Mouse (Mus musculus) right cerebral cortex, postnatal 14 days (tissue): ENCODE data around the gene Pcyt1a.

Experiments
- DNase-seq: peaks from one replicate; pipeline ENCODE4 v3.0.0; 2022

Pcyt1a gene

DNA sequence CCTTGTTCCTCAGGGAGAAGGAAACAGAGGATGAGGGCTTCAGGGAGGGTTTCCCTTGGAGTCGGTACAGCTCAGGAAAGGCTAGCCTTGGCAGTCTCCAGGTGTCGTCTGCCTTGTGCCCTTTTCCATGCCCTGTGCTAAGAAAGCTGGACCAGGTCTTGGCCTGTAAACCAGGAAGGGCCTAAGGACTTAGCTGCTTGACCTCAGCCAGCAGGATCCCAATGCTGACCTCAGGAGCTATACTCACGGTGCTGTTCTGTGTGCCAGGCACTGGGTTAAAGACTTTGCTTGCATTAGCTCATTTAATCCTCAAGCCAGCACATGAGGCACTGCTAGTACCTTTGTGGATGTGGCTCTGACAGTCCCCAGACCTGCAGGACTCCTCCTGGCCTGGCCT, 80.6 kb downstream of the Pcyt1a start:
- DNase-seq: no peak

DNA sequence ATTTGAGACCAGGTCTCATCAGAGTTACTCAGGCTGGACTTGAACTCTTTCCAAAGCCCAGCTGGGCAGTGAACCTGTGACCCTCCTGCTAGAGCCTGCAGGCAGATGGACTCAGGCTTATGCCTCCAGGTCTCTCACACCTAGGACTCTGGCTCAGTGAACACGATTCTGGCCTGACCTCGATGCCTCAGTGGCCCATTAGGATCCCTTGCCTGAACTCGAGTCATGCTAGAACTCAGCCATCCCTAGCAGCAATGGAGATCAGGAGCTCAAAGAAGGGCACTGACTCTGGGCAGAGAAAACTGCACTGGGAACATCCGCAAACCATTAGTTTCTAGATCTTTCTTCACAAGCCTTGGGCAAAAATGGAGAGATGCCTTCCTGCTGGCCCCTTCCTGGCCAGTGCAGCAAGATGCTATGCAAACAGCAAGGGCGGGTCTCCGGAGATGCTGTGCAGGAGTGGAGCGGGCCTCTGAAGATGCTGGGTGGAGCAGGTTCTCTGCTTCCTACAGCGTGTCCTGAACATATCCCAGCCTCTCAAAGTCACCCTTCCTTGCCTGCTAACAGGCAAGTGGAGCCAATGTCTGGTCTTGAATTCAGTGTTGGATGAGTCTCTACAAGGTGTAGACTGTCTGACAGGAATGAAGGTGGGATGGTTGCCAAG, 81.2 kb downstream of the Pcyt1a start:
- DNase-seq: no peak

DNA sequence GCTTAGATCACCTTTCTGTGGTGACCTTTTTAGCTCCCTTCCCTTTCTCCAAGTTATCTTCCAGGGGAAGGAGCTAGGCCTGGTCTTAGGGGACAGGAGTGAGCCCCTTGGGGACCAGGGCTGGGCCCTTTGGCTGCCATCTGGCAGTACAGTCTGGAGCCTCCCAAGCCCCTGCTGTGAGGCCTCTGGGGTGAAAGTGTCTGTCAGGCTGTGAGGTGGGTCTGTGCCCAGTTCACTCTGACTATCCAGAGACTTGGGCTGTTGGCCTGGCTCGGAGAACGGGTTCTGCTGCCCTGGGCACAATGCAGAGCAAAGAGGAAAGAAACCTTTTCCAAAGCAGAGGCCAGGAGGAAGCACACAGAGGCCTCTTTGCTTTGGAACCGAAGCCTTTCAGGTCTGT, 82.2 kb downstream of the Pcyt1a start:
- DNase-seq: no peak

DNA sequence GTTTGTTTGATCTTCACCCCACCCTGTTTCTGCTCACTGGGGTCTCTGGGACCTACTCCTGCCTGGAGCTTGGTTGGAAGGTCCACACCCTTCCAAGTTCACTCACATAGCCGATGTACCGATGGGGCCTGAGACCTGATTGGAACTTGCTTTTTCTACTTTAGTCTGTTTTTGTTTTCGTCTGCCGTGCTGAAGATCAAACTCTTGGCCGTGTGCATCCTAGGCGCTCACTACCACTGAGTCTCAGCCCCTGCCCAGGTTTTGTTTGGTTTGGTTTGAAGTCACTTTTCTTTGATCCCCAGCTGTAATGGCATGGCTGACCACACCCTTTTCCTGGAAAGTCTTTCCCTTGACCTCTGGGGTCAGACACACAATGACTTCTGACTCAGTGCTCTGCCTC, 82.7 kb downstream of the Pcyt1a start:
- DNase-seq: no peak

DNA sequence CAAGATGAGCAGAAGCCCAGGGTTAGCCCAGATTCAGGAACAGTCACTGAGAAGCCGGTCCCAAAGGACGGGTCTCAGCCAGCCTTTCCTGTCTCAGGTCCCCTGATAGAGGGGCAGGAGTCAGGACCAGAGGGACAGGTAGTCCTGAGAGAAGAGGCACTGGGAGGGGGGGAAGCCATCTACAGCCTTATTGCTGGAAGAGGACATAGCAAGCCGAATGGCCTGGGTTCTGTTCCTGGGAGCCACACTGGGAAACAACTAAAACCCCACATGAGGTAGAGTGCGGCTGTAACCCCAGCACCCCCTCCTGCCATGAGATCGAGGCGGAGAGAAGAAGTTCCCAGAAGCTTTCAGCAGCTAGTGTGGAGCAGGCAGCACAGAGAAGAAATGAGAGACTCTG, 83.2 kb downstream of the Pcyt1a start:
- no peak for DNase-seq

DNA sequence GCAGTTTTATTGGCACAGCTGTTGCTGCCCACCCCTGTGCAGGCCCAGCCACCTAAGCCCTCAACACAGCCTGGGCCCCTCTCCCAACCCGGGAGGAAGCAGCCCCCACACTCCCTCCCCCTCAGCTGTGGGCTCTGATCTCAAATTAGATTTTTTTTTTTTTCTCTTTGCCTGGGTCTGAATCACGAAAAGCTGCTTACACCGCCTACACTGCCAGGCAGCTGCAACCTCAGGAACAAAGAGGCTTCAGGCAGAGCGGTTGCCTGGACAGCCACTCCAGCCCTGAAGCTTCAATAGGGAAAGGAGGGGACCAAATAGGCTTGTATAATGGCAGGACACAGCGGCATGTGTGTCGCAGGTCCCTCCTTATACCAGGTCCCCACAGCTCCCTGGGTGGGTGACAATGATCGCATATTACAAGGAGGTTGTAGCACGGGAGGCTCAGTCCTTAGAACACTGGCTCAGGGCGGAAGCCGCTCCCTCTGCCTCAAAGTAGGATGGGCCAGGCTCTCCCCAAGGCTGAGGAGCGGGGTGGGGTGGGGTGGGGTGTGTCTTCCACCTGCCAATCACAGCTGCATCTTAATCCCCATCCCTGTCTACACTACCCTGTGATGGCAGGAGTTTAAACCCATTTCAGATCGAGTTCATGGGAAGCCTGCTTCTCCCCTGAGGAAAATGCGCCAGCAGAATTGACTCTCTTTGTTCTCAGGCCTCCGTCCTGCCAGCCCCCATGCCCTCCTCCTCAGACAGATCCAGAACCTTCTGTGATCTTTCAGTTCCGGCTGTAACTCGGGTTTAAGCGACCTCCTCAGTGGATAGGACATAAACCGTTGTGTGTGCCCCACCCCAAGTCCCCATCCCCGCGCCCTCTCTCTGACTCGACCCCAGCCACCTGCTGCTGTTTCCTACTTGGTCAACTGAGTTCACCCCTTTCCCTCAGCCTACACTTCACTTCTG, 85.6 kb downstream of the Pcyt1a start:
- peak; percentile 53 for DNase-seq

DNA sequence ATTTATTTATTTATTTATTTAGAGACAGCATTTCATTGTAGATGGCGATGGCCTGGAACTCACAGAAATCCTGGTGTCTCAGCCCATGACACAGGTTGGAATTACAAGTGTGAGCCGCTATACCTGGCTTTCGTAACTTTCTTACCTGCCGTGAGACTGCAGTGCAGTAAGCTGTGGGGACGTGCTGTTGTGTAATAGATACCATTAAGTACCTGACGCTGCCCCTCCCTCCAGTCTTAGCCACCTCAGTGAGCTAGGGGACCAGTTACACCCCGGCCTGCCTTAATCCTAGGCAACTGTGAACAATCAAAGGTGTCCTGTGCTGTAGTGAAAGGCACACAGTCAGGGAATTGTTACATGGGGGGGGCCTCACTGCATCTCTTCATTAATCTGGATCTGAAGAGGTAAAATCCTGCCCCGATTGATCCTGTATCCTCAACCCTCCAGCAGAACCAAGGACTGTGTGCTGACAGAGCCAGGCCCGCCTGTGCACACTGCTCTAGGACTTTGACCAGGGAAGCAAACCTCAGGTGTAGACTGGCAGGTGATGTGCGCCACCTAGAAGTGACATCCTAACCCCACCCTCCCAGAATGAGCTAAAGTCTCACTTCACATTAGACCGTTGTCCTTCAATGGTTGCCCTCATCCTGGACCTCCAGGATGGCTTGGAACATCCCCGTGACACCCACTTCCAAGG, 87.2 kb downstream of the Pcyt1a start:
- no peak for DNase-seq

DNA sequence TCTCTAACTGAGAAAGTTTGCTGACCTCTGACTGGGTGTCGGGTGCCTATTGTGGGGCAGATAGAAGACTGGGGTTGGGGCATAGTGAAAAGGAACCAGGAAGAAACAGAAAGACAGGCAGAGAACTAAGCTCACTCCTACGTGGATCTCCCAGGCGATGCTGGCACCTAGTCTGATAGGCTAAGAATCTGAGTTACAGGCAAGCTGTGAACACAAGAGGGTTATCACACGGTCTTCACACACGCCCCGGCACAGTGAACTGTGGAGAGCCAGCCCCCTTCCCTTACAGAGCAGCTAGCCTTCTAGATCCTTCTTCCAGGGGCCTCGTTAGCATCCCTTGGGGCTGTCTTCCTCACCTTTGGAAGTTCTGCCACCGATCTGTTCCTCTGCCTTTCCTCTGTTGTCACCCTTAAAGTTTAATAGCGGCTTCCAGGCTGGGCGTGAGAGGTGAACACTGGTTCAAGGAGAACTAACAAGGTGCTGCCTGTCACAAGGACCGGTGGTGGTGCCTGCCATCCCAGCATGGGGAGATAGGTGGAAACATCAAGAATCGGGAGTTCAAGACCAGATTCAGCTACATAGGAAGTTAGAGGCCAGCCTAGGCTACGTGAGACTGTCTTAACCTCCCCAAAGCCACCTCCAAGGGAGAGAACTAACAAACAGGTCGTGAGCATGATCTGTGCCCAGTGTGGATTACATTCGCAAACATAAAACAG, 89.1 kb downstream of the Pcyt1a start:
- DNase-seq: no peak

DNA sequence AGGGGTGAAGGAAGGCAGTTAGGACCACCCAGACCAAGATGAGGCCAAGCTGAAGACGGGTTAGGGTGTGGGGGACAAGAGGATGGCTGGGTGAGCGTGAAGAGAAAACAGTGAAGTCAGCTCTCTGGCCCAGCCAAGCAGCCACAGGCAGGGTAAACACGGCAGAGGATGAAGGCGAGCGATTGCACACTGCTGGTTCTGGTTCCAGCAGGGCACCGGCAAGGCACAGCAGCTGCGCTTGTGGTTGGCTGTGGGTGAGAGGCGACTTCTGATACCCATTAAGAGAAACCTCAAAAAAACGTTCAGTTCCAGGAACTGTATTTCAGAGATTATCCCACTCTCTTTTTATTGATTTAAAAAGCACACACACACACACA, 89.6 kb downstream of the Pcyt1a start:
- no peak for DNase-seq

DNA sequence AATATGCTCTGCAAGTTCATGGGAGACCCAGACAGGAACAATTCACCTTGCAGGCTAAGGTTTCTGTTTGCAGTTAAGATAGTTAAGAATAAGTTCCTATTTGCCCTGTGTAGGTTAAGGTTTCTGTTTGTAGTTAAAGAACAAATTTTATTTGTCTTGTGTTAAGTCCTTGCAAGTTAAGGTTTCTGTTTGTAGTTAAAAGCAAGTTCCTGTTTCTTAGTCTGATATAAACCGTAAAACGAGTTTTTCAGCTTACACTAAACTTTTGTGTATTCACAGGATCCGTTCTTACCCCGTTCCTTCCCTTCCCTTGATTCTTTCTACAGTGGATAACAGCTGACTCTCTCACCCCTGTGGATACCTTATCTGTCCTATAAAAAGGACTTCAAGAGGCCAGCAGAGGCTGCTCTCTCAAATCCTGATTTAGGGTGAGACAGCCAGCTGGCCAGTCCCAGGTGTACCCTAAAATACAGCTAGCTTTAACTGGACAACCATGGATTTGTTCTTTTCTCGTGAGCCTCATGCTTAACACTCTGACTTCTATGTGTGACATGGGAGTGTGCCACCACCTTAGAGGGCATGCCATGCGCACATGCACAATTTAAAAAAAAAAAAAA, 92.0 kb downstream of the Pcyt1a start:
- no peak for DNase-seq

DNA sequence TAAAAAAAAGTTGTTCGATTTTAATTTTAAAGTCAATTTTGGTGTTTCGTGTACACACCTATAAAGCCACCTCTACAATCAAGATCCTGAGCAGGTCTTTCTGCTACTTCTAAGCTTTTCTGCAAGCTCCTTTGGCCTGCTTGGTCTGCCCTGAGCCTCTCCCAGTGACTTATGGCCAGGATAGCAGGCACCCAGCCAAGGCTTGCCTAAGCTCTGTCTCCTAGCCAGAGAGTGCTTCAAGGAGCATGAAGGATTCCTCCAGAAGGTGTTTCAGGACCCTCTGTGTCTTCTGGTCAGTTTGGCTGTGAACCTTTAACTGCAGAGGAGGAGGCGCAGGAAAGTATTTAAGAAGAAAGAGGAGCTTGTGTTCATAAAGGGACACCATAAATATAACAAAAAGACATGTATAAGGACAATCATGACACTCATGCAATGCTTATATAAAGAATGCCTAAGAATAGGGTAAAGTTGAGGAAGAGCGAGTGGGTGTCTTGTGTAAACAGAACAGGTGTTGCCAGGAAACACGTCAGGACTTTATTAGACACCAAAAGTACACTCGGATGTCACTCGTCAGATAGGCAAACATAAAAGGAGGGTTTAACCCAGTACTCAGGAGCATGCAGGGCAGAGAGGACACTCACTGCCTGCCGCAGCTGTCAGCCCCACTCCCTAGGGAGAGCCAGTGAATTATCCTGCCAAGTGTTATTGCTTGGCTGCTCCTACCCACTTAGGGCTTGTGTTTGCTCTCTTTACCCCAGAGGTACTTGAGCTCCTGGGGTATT, 92.9 kb downstream of the Pcyt1a start:
- no peak for DNase-seq

DNA sequence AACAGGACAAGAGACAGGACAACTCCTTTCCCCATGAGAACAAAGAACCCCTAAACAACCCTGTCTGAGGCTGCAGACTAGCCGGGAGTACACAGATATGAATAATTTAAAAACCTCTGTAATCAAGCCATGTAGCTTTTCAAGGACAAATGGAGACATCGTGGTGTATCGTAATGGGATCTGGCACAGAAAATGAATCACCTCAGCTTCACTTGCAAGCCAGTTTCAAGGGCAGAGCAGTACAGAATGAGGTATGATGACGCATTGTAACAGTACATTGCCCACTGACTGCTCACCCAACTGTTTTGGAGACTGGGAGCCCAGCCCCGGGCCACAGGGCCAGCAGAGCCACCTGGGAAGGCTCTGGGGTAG, 93.5 kb downstream of the Pcyt1a start:
- DNase-seq: no peak
